In the genomic region with DNA sequence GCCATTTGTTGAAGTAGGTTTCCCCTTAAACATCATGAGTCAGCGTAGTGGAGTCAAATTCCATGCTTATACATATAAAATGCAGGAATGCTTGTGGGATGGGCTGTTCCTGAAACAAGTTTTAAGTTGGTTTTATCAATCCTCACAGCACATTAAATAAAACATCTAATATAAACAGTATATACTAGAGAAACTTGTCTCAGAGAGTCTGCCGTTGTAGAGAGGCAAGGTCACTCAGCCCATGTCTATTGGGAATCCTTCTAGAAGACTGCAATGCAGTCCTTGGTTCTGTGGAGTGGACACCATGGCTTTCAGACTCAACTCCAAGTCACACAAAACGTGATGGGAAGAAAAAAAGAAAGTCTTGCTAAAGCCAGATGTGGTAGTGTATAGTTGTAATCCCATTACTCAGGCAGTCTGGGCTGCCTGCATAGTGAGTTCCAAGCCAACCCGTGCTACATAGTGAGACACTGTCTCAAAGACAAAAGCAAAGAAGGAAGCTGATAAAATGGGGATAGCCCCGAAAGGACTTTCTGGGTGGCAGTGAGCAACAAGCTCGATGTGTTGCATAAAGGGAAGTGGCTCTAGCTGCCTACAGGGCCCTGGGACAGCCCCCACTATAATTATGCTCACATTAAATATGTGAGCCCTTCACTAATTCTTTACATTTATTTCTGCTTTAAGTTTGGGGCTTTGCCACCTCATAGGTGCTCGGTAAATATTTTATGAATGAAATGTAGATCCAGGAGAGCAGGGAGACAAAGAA, we compare ENCODE assay signal across 21 mouse cellular contexts.
A peak's percentile ranks its signal among the peaks of the same experiment; 100 is the strongest.
DNase-seq lines count a peak whose midpoint lies in the region; ATAC-seq and TF ChIP-seq lines count a peak whose summit lies in the region.
"Had no signal": no experiment of that assay in that cellular context is flagged by ENCODE, and none has a peak within 500 bp of the region (broad histone marks: within the 10 kb centered on the region; RNA-seq: fewer than 3 reads in every experiment).

No protein-coding gene starts in this region.

- no peak for DNase-seq in lung, postnatal 36 days
- peak; percentile 32 to 40 for DNase-seq in B cell, adult 2 months
- DNase-seq in right cerebral cortex, postnatal 4 days, result no peak
- DNase-seq in thymus, adult 2 months, result no peak
- DNase-seq: adrenal gland, postnatal 36 days; cerebellum, adult 11-12 months; cerebellum, postnatal 25 days; gastrocnemius, postnatal 14 days; kidney, adult 18-20 months; kidney, postnatal 25 days; thymus, postnatal 25 days had no signal

- TF ChIP-seq CTCF in thymus, adult 2 months (IDR thresholded peaks at IDR 0.05; ENCODE audit: borderline replicate concordance, control insufficient read depth, extremely low read depth, insufficient read depth, low read length, poor library complexity), result no peak

- no peak overlapping the region for H3K4me3 ChIP-seq in lung, embryonic 15.5 days
- H3K4me3 ChIP-seq in thymus, adult 2 months (ENCODE audit: control insufficient read depth, insufficient read depth, low read length), result no peak overlapping the region
- H3K4me3 ChIP-seq: embryonic facial prominence, embryonic 10.5 days; hindbrain, embryonic 10.5 days; midbrain, embryonic 12.5 days; myocyte had no signal

- H3K4me2 ChIP-seq in lung, embryonic 15.5 days, result no peak overlapping the region
- H3K4me2 ChIP-seq: midbrain, embryonic 12.5 days had no signal

- no peak overlapping the region for H3K9ac ChIP-seq in lung, embryonic 15.5 days
- H3K9ac ChIP-seq: liver, embryonic 14.5 days; midbrain, embryonic 12.5 days had no signal

- TF ChIP-seq POLR2A in thymus, adult 2 months (IDR thresholded peaks at IDR 0.05; ENCODE audit: control insufficient read depth, extremely low read depth, insufficient read depth, low read length, poor library complexity), result no peak

- H3K9me3 ChIP-seq in lung, embryonic 15.5 days, result no peaks in the 10 kb centered on the region
- H3K9me3 ChIP-seq: embryonic facial prominence, embryonic 10.5 days; G1E; hindbrain, embryonic 10.5 days; midbrain, embryonic 12.5 days had no signal

- H3K4me1 ChIP-seq in lung, embryonic 15.5 days, result peaks cover 14% of the 10 kb centered on the region
- no peaks in the 10 kb centered on the region for H3K4me1 ChIP-seq in thymus, adult 2 months (replicated peaks; ENCODE audit: control insufficient read depth, insufficient read depth, low read length)
- H3K4me1 ChIP-seq: embryonic facial prominence, embryonic 10.5 days; midbrain, embryonic 12.5 days had no signal

- H3K27ac ChIP-seq in lung, embryonic 15.5 days, result peak overlapping the region; percentile 21; the same call in 1 of the 2 replicates
- no peak overlapping the region for H3K27ac ChIP-seq in thymus, adult 2 months (ENCODE audit: control insufficient read depth, insufficient read depth, low read length)
- H3K27ac ChIP-seq: embryonic facial prominence, embryonic 10.5 days; hindbrain, embryonic 10.5 days; liver, embryonic 14.5 days; macrophage; midbrain, embryonic 12.5 days had no signal

- peak; percentile 45; the same call in 1 of the 2 replicates for ATAC-seq in lung, embryonic 15.5 days (ENCODE audit: borderline replicate concordance, extremely low read depth, low FRiP score, low TSS enrichment)
- ATAC-seq in activated CD4-positive, CD25-positive, alpha-beta regulatory T cell, adult 4 months, result peak; percentile 52
- peak; percentile 42; the same call in 1 of the 2 replicates for ATAC-seq in neutrophil, adult 5-6 weeks (ENCODE audit: extremely low read depth, insufficient number of reproducible peaks, low FRiP score, poor library complexity, severe bottlenecking)

- H3K27me3 ChIP-seq in lung, embryonic 15.5 days, result no peaks in the 10 kb centered on the region
- H3K27me3 ChIP-seq in thymus, adult 2 months (ENCODE audit: control insufficient read depth, insufficient read depth, low read length), result no peaks in the 10 kb centered on the region
- H3K27me3 ChIP-seq: midbrain, embryonic 12.5 days had no signal

- WGBS in lung, embryonic 15.5 days, result 61% methylated on average over 7 of the region's 7 CpGs
- WGBS in thymus, adult 2 months, result 74% methylated on average over 7 of the region's 7 CpGs

- peaks cover 8% of the 10 kb centered on the region; the same call in 1 of the 2 replicates for H3K36me3 ChIP-seq in lung, embryonic 15.5 days
- no peaks in the 10 kb centered on the region for H3K36me3 ChIP-seq in thymus, adult 2 months (ENCODE audit: control insufficient read depth, insufficient read depth, low read length)
- H3K36me3 ChIP-seq: G1E had no signal

Comparison
In these comparisons a context has a peak if more than half of its experiments do, and no peak if none do; other contexts are left out.
1. DNase-seq: peak in B cell, adult 2 months (2 of 2); none in lung, postnatal 36 days (single experiment), right cerebral cortex, postnatal 4 days (single experiment) and thymus, adult 2 months (single experiment).
2. Peak in every context shown above with its lines, with median percentiles within 50 percentile points of each other: ATAC-seq.